Mouse (Mus musculus): ENCODE measurements at regions not wholly inside any gene's neighbourhood (a gene's known extent, or its start where the extent isn't known, plus 50 kb on each side); places are given as distances from the start of the nearest gene placed in this dataset.

GRCm38 (mm10) chr13:52011001-52011400 lies 164.5 kb downstream of the Gadd45g start:
- H3K27me3 ChIP-seq (ENCODE audit: control insufficient read depth, insufficient read depth, insufficient read length): no peaks in the 10 kb centered on the region
- no peaks in the 10 kb centered on the region for H3K79me2 ChIP-seq (ENCODE audit: control insufficient read depth, insufficient read depth)
- TF ChIP-seq MAX (IDR thresholded peaks at IDR 0.05) (no peak), CTCF (IDR thresholded peaks at IDR 0.05; ENCODE audit: control insufficient read depth, insufficient read depth, insufficient read length) (no peak), CEBPB (IDR thresholded peaks at IDR 0.05; ENCODE audit: low read depth) (no peak), MYOD1 (IDR thresholded peaks at IDR 0.05; ENCODE audit: control insufficient read depth, insufficient read length, low read depth) (no peak), USF1 (IDR thresholded peaks at IDR 0.05; ENCODE audit: low read depth) (no peak), MYOG (IDR thresholded peaks at IDR 0.05; ENCODE audit: control insufficient read depth, extremely low read depth, insufficient read length) (no peak), FOSL1 (IDR thresholded peaks at IDR 0.05; ENCODE audit: insufficient read depth, low read length, poor library complexity, severe bottlenecking) (no peak)
- H3ac ChIP-seq (ENCODE audit: control insufficient read depth, insufficient read length, low read depth): no peak overlapping the region
- no peaks in the 10 kb centered on the region for H3K36me3 ChIP-seq (ENCODE audit: control insufficient read depth, insufficient read depth)
- H3K79me3 ChIP-seq (ENCODE audit: low read depth): no peaks in the 10 kb centered on the region
- H3K4me3 ChIP-seq (ENCODE audit: insufficient read depth, poor library complexity, severe bottlenecking): no peak overlapping the region

DNA sequence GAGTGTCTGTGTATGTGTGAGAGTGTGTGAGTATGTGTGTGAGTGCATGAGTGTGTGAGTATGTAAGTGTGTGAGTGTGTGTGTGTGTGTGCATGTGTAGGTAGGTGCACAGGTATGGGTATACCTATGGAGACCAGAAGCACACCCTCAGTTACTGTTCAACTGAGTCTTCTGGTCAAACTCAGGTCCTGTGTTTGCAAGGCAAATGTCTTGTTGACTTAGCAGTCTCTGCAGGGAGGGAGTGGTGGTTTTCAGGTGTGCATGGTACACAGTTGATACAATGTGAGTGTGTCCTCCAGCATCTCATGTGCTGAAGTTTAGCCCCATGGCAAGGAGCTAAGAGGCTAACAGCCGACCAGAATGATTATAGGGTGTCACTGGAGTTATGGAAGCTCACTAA lies 166.7 kb downstream of the Gadd45g start:
- Histone ChIP-seq H3K79me3 (ENCODE audit: low read depth) (no peaks in the 10 kb centered on the region), H3ac (ENCODE audit: control insufficient read depth, insufficient read length, low read depth) (no peak overlapping the region), H3K36me3 (ENCODE audit: control insufficient read depth, insufficient read depth) (no peaks in the 10 kb centered on the region)

DNA sequence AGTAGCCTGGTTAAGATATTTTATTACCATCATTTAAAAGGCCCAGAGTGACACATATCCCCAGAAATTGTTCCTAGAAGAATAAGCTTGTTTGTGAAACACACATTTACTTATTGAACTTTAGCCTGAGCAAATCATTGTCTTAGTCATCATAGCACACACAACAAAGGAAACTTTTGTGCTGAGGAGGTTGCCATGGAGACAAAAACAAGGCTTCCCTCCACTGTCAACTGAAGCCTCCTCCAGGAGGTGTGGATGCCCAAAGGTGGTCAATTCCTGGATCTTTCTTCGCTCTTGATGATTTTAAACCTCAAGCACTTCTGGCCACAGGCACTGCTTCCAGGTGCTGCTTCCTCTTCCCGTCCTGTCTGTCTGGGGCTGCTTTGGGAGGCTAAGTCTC lies 167.3 kb downstream of the Gadd45g start:
- TF ChIP-seq MAX (IDR thresholded peaks at IDR 0.05): no peak
- no peak for TF ChIP-seq CEBPB (IDR thresholded peaks at IDR 0.05; ENCODE audit: low read depth)
- TF ChIP-seq FOSL1 (IDR thresholded peaks at IDR 0.05; ENCODE audit: insufficient read depth, low read length, poor library complexity, severe bottlenecking): no peak
- TF ChIP-seq CTCF (IDR thresholded peaks at IDR 0.05; ENCODE audit: control insufficient read depth, insufficient read depth, insufficient read length): no peak
- TF ChIP-seq USF1 (IDR thresholded peaks at IDR 0.05; ENCODE audit: low read depth): no peak
- no peak for TF ChIP-seq MYOD1 (IDR thresholded peaks at IDR 0.05; ENCODE audit: control insufficient read depth, insufficient read length, low read depth)
- TF ChIP-seq MYOG (IDR thresholded peaks at IDR 0.05; ENCODE audit: control insufficient read depth, extremely low read depth, insufficient read length): no peak
- no peak overlapping the region for H3ac ChIP-seq (ENCODE audit: control insufficient read depth, insufficient read length, low read depth)
- no peaks in the 10 kb centered on the region for H3K36me3 ChIP-seq (ENCODE audit: control insufficient read depth, insufficient read depth)

More for the DNA sequence above, 166.7 kb downstream of the Gadd45g start:
- Histone ChIP-seq H3K79me2 (ENCODE audit: control insufficient read depth, insufficient read depth) (no peaks in the 10 kb centered on the region), H3K4me3 (ENCODE audit: insufficient read depth, poor library complexity, severe bottlenecking) (no peak overlapping the region), H3K27me3 (ENCODE audit: control insufficient read depth, insufficient read depth, insufficient read length) (no peaks in the 10 kb centered on the region)
- TF ChIP-seq CEBPB (IDR thresholded peaks at IDR 0.05; ENCODE audit: low read depth): no peak

GRCm38 (mm10) chr13:52014566-52014965 lies 168.1 kb downstream of the Gadd45g start:
- Histone ChIP-seq H3K4me3 (ENCODE audit: insufficient read depth, poor library complexity, severe bottlenecking) (no peak overlapping the region), H3K79me3 (ENCODE audit: low read depth) (no peaks in the 10 kb centered on the region), H3K36me3 (ENCODE audit: control insufficient read depth, insufficient read depth) (no peaks in the 10 kb centered on the region), H3K79me2 (ENCODE audit: control insufficient read depth, insufficient read depth) (no peaks in the 10 kb centered on the region), H3ac (ENCODE audit: control insufficient read depth, insufficient read length, low read depth) (no peak overlapping the region), H3K27me3 (ENCODE audit: control insufficient read depth, insufficient read depth, insufficient read length) (no peaks in the 10 kb centered on the region)
- no peak for TF ChIP-seq MYOD1 (IDR thresholded peaks at IDR 0.05; ENCODE audit: control insufficient read depth, insufficient read length, low read depth)
- no peak for TF ChIP-seq MAX (IDR thresholded peaks at IDR 0.05)
- no peak for TF ChIP-seq FOSL1 (IDR thresholded peaks at IDR 0.05; ENCODE audit: insufficient read depth, low read length, poor library complexity, severe bottlenecking)
- no peak for TF ChIP-seq USF1 (IDR thresholded peaks at IDR 0.05; ENCODE audit: low read depth)
- TF ChIP-seq MYOG (IDR thresholded peaks at IDR 0.05; ENCODE audit: control insufficient read depth, extremely low read depth, insufficient read length): no peak
- no peak for TF ChIP-seq CTCF (IDR thresholded peaks at IDR 0.05; ENCODE audit: control insufficient read depth, insufficient read depth, insufficient read length)
- no peak for TF ChIP-seq CEBPB (IDR thresholded peaks at IDR 0.05; ENCODE audit: low read depth)

More for the DNA sequence above, 167.3 kb downstream of the Gadd45g start:
- H3K27me3 ChIP-seq (ENCODE audit: control insufficient read depth, insufficient read depth, insufficient read length): no peaks in the 10 kb centered on the region
- H3K4me3 ChIP-seq (ENCODE audit: insufficient read depth, poor library complexity, severe bottlenecking): no peak overlapping the region
- H3K79me2 ChIP-seq (ENCODE audit: control insufficient read depth, insufficient read depth): no peaks in the 10 kb centered on the region
- no peaks in the 10 kb centered on the region for H3K79me3 ChIP-seq (ENCODE audit: low read depth)

DNA sequence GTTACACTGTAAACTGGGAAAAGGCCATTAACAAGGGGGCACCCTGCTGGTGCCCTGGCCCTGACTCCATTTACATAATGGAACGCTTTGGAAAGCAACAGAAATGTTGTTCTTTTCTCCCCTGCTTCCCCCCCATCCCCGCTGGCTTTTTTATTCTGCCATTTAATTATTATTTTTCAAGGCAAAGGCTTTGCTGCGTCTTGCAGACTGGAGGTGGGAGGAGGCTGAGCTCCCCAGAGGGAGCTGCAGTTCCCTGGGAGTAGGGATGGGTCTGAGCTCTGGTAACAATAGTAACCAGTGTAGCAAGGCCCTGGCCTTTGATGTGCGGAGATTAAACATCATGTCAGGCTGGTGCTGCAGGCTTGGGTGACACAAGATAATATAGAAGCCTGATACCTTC lies 168.6 kb downstream of the Gadd45g start:
- H3K36me3 ChIP-seq (ENCODE audit: control insufficient read depth, insufficient read depth): no peaks in the 10 kb centered on the region
- no peak overlapping the region for H3K4me3 ChIP-seq (ENCODE audit: insufficient read depth, poor library complexity, severe bottlenecking)
- no peaks in the 10 kb centered on the region for H3K79me3 ChIP-seq (ENCODE audit: low read depth)
- no peak for TF ChIP-seq MYOG (IDR thresholded peaks at IDR 0.05; ENCODE audit: control insufficient read depth, extremely low read depth, insufficient read length)
- TF ChIP-seq CEBPB (IDR thresholded peaks at IDR 0.05; ENCODE audit: low read depth): no peak
- TF ChIP-seq CTCF (IDR thresholded peaks at IDR 0.05; ENCODE audit: control insufficient read depth, insufficient read depth, insufficient read length): no peak
- H3K79me2 ChIP-seq (ENCODE audit: control insufficient read depth, insufficient read depth): no peaks in the 10 kb centered on the region
- no peaks in the 10 kb centered on the region for H3K27me3 ChIP-seq (ENCODE audit: control insufficient read depth, insufficient read depth, insufficient read length)
- H3ac ChIP-seq (ENCODE audit: control insufficient read depth, insufficient read length, low read depth): no peak overlapping the region

DNA sequence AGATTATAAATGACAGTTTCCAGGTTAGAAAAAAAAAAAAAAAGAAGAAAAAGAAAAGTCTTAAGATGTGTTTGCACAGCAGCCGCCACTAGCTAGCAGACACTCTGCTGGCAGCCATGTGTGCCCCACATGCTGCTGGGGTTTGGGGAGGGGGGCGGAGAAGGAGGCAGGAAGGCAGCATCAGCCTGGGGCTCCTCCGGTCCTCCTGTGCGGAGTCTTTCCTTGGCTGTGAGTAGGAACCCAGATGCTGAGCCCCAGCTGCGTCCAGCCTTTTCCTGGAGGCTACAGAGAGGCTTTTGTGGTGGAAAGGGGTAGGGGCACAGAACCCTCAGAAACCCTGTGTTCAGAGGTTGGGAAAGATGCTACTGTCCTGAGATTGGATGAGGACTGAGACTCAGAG lies 169.0 kb downstream of the Gadd45g start:
- H3K36me3 ChIP-seq (ENCODE audit: control insufficient read depth, insufficient read depth): no peaks in the 10 kb centered on the region
- no peak overlapping the region for H3K4me3 ChIP-seq (ENCODE audit: insufficient read depth, poor library complexity, severe bottlenecking)
- no peaks in the 10 kb centered on the region for H3K27me3 ChIP-seq (ENCODE audit: control insufficient read depth, insufficient read depth, insufficient read length)
- H3ac ChIP-seq (ENCODE audit: control insufficient read depth, insufficient read length, low read depth): no peak overlapping the region
- no peaks in the 10 kb centered on the region for H3K79me3 ChIP-seq (ENCODE audit: low read depth)
- TF ChIP-seq FOSL1 (IDR thresholded peaks at IDR 0.05; ENCODE audit: insufficient read depth, low read length, poor library complexity, severe bottlenecking) (no peak), CEBPB (IDR thresholded peaks at IDR 0.05; ENCODE audit: low read depth) (no peak), MYOG (IDR thresholded peaks at IDR 0.05; ENCODE audit: control insufficient read depth, extremely low read depth, insufficient read length) (no peak), MAX (IDR thresholded peaks at IDR 0.05) (no peak), CTCF (IDR thresholded peaks at IDR 0.05; ENCODE audit: control insufficient read depth, insufficient read depth, insufficient read length) (no peak), USF1 (IDR thresholded peaks at IDR 0.05; ENCODE audit: low read depth) (no peak), MYOD1 (IDR thresholded peaks at IDR 0.05; ENCODE audit: control insufficient read depth, insufficient read length, low read depth) (no peak)
- no peaks in the 10 kb centered on the region for H3K79me2 ChIP-seq (ENCODE audit: control insufficient read depth, insufficient read depth)

Measured in C2C12 (cell line).